Mouse (Mus musculus) bone marrow macrophage, adult 2 months (primary cell): ENCODE measurements around the gene Unc45a. TPM values are rescaled to one million over a fixed set of nuclear protein-coding genes. Genes with fewer than 3 reads are reported as not detected.
A peak's percentile ranks its signal among the peaks of the same experiment; 100 is the strongest.

Experiments
- H3K27ac ChIP-seq: 2 replicates; pipeline ENCODE4 v1.5.1; 2012; ENCODE audit warnings: low read depth, low read length; ENCODE audit not compliant: insufficient read depth
- H3K4me1 ChIP-seq: 2 replicates; pipeline ENCODE4 v1.6.1; 2012; ENCODE audit warnings: low read length; ENCODE audit not compliant: control insufficient read depth, insufficient read depth
- H3K4me3 ChIP-seq: 2 replicates; pipeline ENCODE4 v1.5.1; 2012; ENCODE audit warnings: mild to moderate bottlenecking, low read length, moderate library complexity; ENCODE audit not compliant: insufficient read depth
- CTCF ChIP-seq: IDR thresholded peaks from 2 replicates; pipeline ENCODE4 v1.5.1; 2012; ENCODE audit warnings: low read depth, mild to moderate bottlenecking, low read length, moderate library complexity
- POLR2A ChIP-seq: IDR thresholded peaks from 2 replicates; pipeline ENCODE4 v1.6.1; 2012; ENCODE audit warnings: mild to moderate bottlenecking, low read depth, low read length, borderline replicate concordance
- polyA plus RNA-seq: library from polyadenylated mRNA; stranded (reverse); fragments of >200 nt; gene quantifications from 2 replicates; pipeline ENCODE4 v1.2.4, GENCODE M21; 2012; ENCODE audit not compliant: missing spikeins, insufficient read depth, insufficient read length

Gene Unc45a
- polyA plus RNA-seq, 1 experiment, result 17.6 TPM

- Histone ChIP-seq H3K4me1 (peaks cover 33% of the 10 kb centered on the region), H3K4me3 (no peak overlapping the region), H3K27ac (no peak overlapping the region)
- TF ChIP-seq CTCF, result no peak
- TF ChIP-seq POLR2A, result no peak
Observed at GRCm38 (mm10) chr7:80374280-80374679, 33.5 kb upstream of the Unc45a start.

- H3K27ac ChIP-seq, result no peak overlapping the region
- no peak for TF ChIP-seq POLR2A
- no peak for TF ChIP-seq CTCF
- peaks cover 34% of the 10 kb centered on the region for H3K4me1 ChIP-seq
- H3K4me3 ChIP-seq, result no peak overlapping the region
Observed at GRCm38 (mm10) chr7:80373850-80374249, 33.0 kb upstream of the Unc45a start.

GRCm38 (mm10) chr7:80373352-80373751 lies 32.5 kb upstream of the Unc45a start:
- Histone ChIP-seq H3K27ac (no peak overlapping the region), H3K4me1 (peaks cover 37% of the 10 kb centered on the region), H3K4me3 (no peak overlapping the region)
- TF ChIP-seq POLR2A, result no peak
- TF ChIP-seq CTCF, result no peak

- Histone ChIP-seq H3K27ac (no peak overlapping the region), H3K4me1 (peaks cover 43% of the 10 kb centered on the region), H3K4me3 (no peak overlapping the region)
- no peak for TF ChIP-seq POLR2A
- no peak for TF ChIP-seq CTCF
Observed at GRCm38 (mm10) chr7:80372667-80373066, 31.9 kb upstream of the Unc45a start.

GRCm38 (mm10) chr7:80372166-80372565 lies 31.4 kb upstream of the Unc45a start:
- no peak overlapping the region for H3K4me3 ChIP-seq
- no peak overlapping the region for H3K27ac ChIP-seq
- H3K4me1 ChIP-seq, result peaks cover 43% of the 10 kb centered on the region
- TF ChIP-seq POLR2A, result no peak
- TF ChIP-seq CTCF, result no peak

- H3K27ac ChIP-seq, result peak within 1 kb of the TSS; percentile 85
- peaks cover 39% of the 10 kb centered on the region for H3K4me1 ChIP-seq
- TF ChIP-seq POLR2A (no peak), CTCF (peak; percentile 54)
- H3K4me3 ChIP-seq, result peak within 1 kb of the TSS; percentile 78
Observed at GRCm38 (mm10) chr7:80371041-80371751, 30.4 kb upstream of the Unc45a start, which contains the start of gene Man2a2. Gene Man2a2, minus strand, starts transcription at chr7:80371375.

- Histone ChIP-seq H3K27ac (peak overlapping the region; percentile 85), H3K4me1 (peaks cover 34% of the 10 kb centered on the region), H3K4me3 (peak overlapping the region; percentile 78)
- TF ChIP-seq POLR2A (no peak), CTCF (no peak)
Observed at GRCm38 (mm10) chr7:80370649-80371040, 29.8 kb upstream of the Unc45a start.

- H3K4me1 ChIP-seq, result peaks cover 27% of the 10 kb centered on the region
Observed at GRCm38 (mm10) chr7:80369967-80370431, 29.2 kb upstream of the Unc45a start.

GRCm38 (mm10) chr7:80369461-80369860 lies 28.7 kb upstream of the Unc45a start:
- Histone ChIP-seq H3K4me1 (peaks cover 22% of the 10 kb centered on the region), H3K4me3 (peak overlapping the region; percentile 78)
- no peak for TF ChIP-seq CTCF
- no peak for TF ChIP-seq POLR2A

More at GRCm38 (mm10) chr7:80369967-80370431, 29.2 kb upstream of the Unc45a start:
- Histone ChIP-seq H3K27ac (peak overlapping the region; percentile 85), H3K4me3 (peak overlapping the region; percentile 78)
- TF ChIP-seq POLR2A (no peak), CTCF (no peak)

GRCm38 (mm10) chr7:80368635-80369421 lies 28.0 kb upstream of the Unc45a start:
- no peak for TF ChIP-seq POLR2A
- Histone ChIP-seq H3K4me3 (peak overlapping the region; percentile 78), H3K4me1 (peaks cover 18% of the 10 kb centered on the region), H3K27ac (peak overlapping the region; percentile 85)

More at GRCm38 (mm10) chr7:80369461-80369860, 28.7 kb upstream of the Unc45a start:
- H3K27ac ChIP-seq, result peak overlapping the region; percentile 85
